Comparison of ENCODE assay signal across 10 mouse cellular contexts in the genomic region with DNA sequence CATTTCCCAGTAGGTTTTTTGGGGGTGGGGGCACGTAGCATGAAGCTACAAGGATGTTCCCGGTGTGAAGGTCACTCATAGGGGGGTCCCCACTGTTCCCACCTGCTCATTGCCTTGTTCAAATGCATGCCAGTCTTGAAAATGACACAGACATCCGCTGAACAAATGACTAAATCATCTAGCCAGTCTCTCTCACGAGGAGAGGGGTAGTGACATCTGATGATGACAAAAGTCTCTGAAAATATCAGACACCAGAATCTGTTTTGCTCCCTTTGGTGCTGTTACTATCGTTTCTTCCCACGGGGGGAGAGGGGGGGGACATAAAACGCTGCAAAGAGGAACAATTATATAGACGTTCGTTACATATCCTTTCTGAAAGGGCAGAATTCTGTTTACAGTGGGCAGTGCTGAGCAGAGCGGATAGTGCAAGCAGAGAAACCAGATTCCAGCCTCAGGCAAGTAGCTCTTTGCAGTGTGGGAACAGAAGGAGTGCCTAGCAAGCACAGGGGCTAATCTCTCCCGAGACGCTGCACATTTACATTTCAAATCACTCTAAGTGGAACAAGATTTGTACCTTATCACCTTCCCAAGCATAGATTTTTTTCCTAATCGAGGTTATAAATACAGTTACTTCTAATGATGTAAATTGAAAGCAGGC.
DNase-seq lines count a peak whose midpoint lies in the region; ATAC-seq and TF ChIP-seq lines count a peak whose summit lies in the region.
"Had no signal": no experiment of that assay in that cellular context is flagged by ENCODE, and none has a peak within 500 bp of the region (broad histone marks: within the 10 kb centered on the region; RNA-seq: fewer than 3 reads in every experiment).

No protein-coding gene starts in this region.

- peak; percentile 6 for DNase-seq in lung, embryonic 14.5 days
- no peak for DNase-seq in lung, postnatal 36 days
- DNase-seq in telencephalon, adult 2 months (ENCODE audit: low read depth, low spot score) = peak; percentile 26
- DNase-seq in spleen, postnatal 4 days (ENCODE audit: low spot score in 2 of 2) = no peak
- DNase-seq: liver, embryonic 13.5 days; right cerebral cortex, postnatal 25 days had no signal

- WGBS in lung, embryonic 14.5 days = 32% methylated on average over 13 of the region's 13 CpGs
- 25% methylated on average over 13 of the region's 13 CpGs for WGBS in embryonic facial prominence, embryonic 15.5 days
- WGBS in hindbrain, embryonic 16.5 days = 33% methylated on average over 13 of the region's 13 CpGs
- 43% methylated on average over 13 of the region's 13 CpGs for WGBS in liver, embryonic 12.5 days (ENCODE audit: insufficient replicate concordance)

- no peak for TF ChIP-seq CTCF in lung, embryonic 14.5 days (IDR thresholded peaks at IDR 0.05; ENCODE audit: low read depth)

- no peak overlapping the region for H3K9ac ChIP-seq in lung, embryonic 14.5 days
- H3K9ac ChIP-seq in embryonic facial prominence, embryonic 15.5 days = no peak overlapping the region
- H3K9ac ChIP-seq in hindbrain, embryonic 16.5 days (ENCODE audit: low read depth, low read length) = no peak overlapping the region
- H3K9ac ChIP-seq in liver, embryonic 12.5 days = no peak overlapping the region
- H3K9ac ChIP-seq: liver, embryonic 13.5 days had no signal

- no peaks in the 10 kb centered on the region for H3K27me3 ChIP-seq in lung, embryonic 14.5 days (ENCODE audit: insufficient read depth, low read length)
- H3K27me3 ChIP-seq in embryonic facial prominence, embryonic 15.5 days = no peaks in the 10 kb centered on the region
- H3K27me3 ChIP-seq in hindbrain, embryonic 16.5 days (replicated peaks; ENCODE audit: control insufficient read depth, insufficient read depth, low read length) = no peaks in the 10 kb centered on the region
- H3K27me3 ChIP-seq in liver, embryonic 12.5 days (replicated peaks) = no peaks in the 10 kb centered on the region
- H3K27me3 ChIP-seq: liver, embryonic 13.5 days had no signal

- ATAC-seq in lung, embryonic 14.5 days (ENCODE audit: insufficient read depth) = no peak
- ATAC-seq in embryonic facial prominence, embryonic 15.5 days (ENCODE audit: insufficient number of reproducible peaks, low FRiP score, low TSS enrichment, low read depth) = no peak
- ATAC-seq in hindbrain, embryonic 16.5 days = peak; percentile 91
- ATAC-seq in liver, embryonic 12.5 days = no peak
- ATAC-seq: inflammation-experienced regulatory T-cells, adult 6 months had no signal

- H3K4me3 ChIP-seq in lung, embryonic 14.5 days (ENCODE audit: low read depth, low read length) = no peak overlapping the region
- H3K4me3 ChIP-seq in embryonic facial prominence, embryonic 15.5 days (replicated peaks) = no peak overlapping the region
- H3K4me3 ChIP-seq in hindbrain, embryonic 16.5 days (ENCODE audit: low read length) = no peak overlapping the region
- H3K4me3 ChIP-seq in liver, embryonic 12.5 days = no peak overlapping the region
- H3K4me3 ChIP-seq: liver, embryonic 13.5 days had no signal

- H3K9me3 ChIP-seq in lung, embryonic 14.5 days (ENCODE audit: low read depth, low read length) = no peaks in the 10 kb centered on the region
- no peaks in the 10 kb centered on the region for H3K9me3 ChIP-seq in embryonic facial prominence, embryonic 15.5 days (replicated peaks)
- H3K9me3 ChIP-seq in hindbrain, embryonic 16.5 days (ENCODE audit: control insufficient read depth, low read length) = no peaks in the 10 kb centered on the region
- H3K9me3 ChIP-seq in liver, embryonic 12.5 days (replicated peaks) = no peaks in the 10 kb centered on the region
- H3K9me3 ChIP-seq: liver, embryonic 13.5 days had no signal

- H3K36me3 ChIP-seq in lung, embryonic 14.5 days (ENCODE audit: insufficient read depth) = no peaks in the 10 kb centered on the region
- no peaks in the 10 kb centered on the region for H3K36me3 ChIP-seq in embryonic facial prominence, embryonic 15.5 days
- no peaks in the 10 kb centered on the region for H3K36me3 ChIP-seq in hindbrain, embryonic 16.5 days (ENCODE audit: control insufficient read depth, insufficient read depth, low read length)
- H3K36me3 ChIP-seq in liver, embryonic 12.5 days = no peaks in the 10 kb centered on the region
- H3K36me3 ChIP-seq: liver, embryonic 13.5 days had no signal

- no peak overlapping the region for H3K27ac ChIP-seq in lung, embryonic 14.5 days (ENCODE audit: low read depth)
- no peak overlapping the region for H3K27ac ChIP-seq in embryonic facial prominence, embryonic 15.5 days (replicated peaks)
- 0 out of 2 replicates have a peak overlapping the region, but pooled peaks have one; percentile 34 for H3K27ac ChIP-seq in hindbrain, embryonic 16.5 days (ENCODE audit: low read depth, low read length)
- H3K27ac ChIP-seq in liver, embryonic 12.5 days = no peak overlapping the region
- H3K27ac ChIP-seq: liver, embryonic 13.5 days had no signal

- 0 out of 2 replicates have a peak, but pooled peaks cover 2% of the 10 kb centered on the region for H3K4me1 ChIP-seq in lung, embryonic 14.5 days (ENCODE audit: insufficient read depth)
- no peaks in the 10 kb centered on the region for H3K4me1 ChIP-seq in embryonic facial prominence, embryonic 15.5 days
- peaks cover 9% of the 10 kb centered on the region for H3K4me1 ChIP-seq in hindbrain, embryonic 16.5 days (ENCODE audit: control insufficient read depth, insufficient read depth, low read depth, low read length)
- no peaks in the 10 kb centered on the region for H3K4me1 ChIP-seq in liver, embryonic 12.5 days
- H3K4me1 ChIP-seq: liver, embryonic 13.5 days had no signal

- H3K4me2 ChIP-seq in lung, embryonic 14.5 days = peak overlapping the region; percentile 20; the same call in 1 of the 2 replicates
- H3K4me2 ChIP-seq in embryonic facial prominence, embryonic 15.5 days (replicated peaks) = peak overlapping the region; percentile 29; the same call in 1 of the 2 replicates
- peak overlapping the region; percentile 27 for H3K4me2 ChIP-seq in hindbrain, embryonic 16.5 days (ENCODE audit: low read length)
- no peak overlapping the region for H3K4me2 ChIP-seq in liver, embryonic 12.5 days
- H3K4me2 ChIP-seq: liver, embryonic 13.5 days had no signal

Comparison
In these comparisons a context has a peak if more than half of its experiments do, and no peak if none do; other contexts are left out.
1. DNase-seq: peak in lung, embryonic 14.5 days (single experiment) and telencephalon, adult 2 months (single experiment); none in lung, postnatal 36 days (single experiment) and spleen, postnatal 4 days (0 of 2).